Mouse (Mus musculus) midbrain, postnatal 0 days (tissue): ENCODE results near the gene Dlgap1. TPM values are rescaled to one million over a fixed set of nuclear protein-coding genes. Genes with fewer than 3 reads are reported as not detected.

Experiments used
- ATAC-seq: fragments of 200-750 bp; cut with Nextera tagmentation; 2 replicates; pipeline ENCODE4 v1.8.0; 2017; ENCODE audit warnings: moderate number of reproducible peaks, mild to moderate bottlenecking, moderate TSS enrichment, moderate library complexity; ENCODE audit not compliant: low FRiP score
- DNase-seq: peaks from one replicate; pipeline ENCODE4 v3.0.0-alpha.2; 2015; ENCODE audit warnings: low spot score
- H3K27ac ChIP-seq: fragments of 300-500 bp; sonication (generic); 2 replicates; pipeline ENCODE4 v1.5.1; 2014; ENCODE audit warnings: low read depth, mild to moderate bottlenecking, low read length, mixed read lengths
- H3K27me3 ChIP-seq: fragments of 300-500 bp; sonication (generic); 2 replicates; pipeline ENCODE4 v1.6.1; 2014; ENCODE audit warnings: low read length, control low read depth, mixed read lengths; ENCODE audit not compliant: insufficient read depth
- H3K36me3 ChIP-seq: fragments of 300-500 bp; sonication (generic); 2 replicates; pipeline ENCODE4 v1.6.1; 2014; ENCODE audit warnings: low read length, control low read depth, mixed read lengths; ENCODE audit not compliant: insufficient read depth
- H3K4me1 ChIP-seq: fragments of 300-500 bp; sonication (generic); 2 replicates; pipeline ENCODE4 v1.6.1; 2014; ENCODE audit warnings: mild to moderate bottlenecking, control low read depth, antibody characterized with exemption, low read length, mixed read lengths; ENCODE audit not compliant: insufficient read depth
- H3K4me2 ChIP-seq: fragments of 300-500 bp; sonication (generic); 2 replicates; pipeline ENCODE4 v1.6.1; 2014; ENCODE audit warnings: low read depth, mild to moderate bottlenecking, low read length, mixed read lengths; ENCODE audit not compliant: poor library complexity, severe bottlenecking
- H3K4me3 ChIP-seq: fragments of 300-500 bp; sonication (generic); 2 replicates; pipeline ENCODE4 v1.5.1; 2014; ENCODE audit warnings: low read depth, mild to moderate bottlenecking, low read length, moderate library complexity
- H3K9ac ChIP-seq: fragments of 300-500 bp; sonication (generic); replicated peaks from 2 replicates; pipeline ENCODE4 v1.6.1; 2014; ENCODE audit warnings: mild to moderate bottlenecking, low read length, moderate library complexity, mixed read lengths; ENCODE audit not compliant: poor library complexity, severe bottlenecking
- H3K9me3 ChIP-seq: fragments of 300-500 bp; sonication (generic); 2 replicates; pipeline ENCODE4 v1.6.1; 2016; ENCODE audit warnings: low read length, control low read depth
- CTCF ChIP-seq: IDR thresholded peaks from 2 replicates; pipeline ENCODE4 v1.5.1; 2016; ENCODE audit warnings: antibody characterized with exemption, mild to moderate bottlenecking
- WGBS: fragments of 180-500 bp; shearing (Covaris S2); extraction: QIAGEN DNeasy Blood & Tissue Kit; methylation state at CpG from one replicate; pipeline ENCODE4 v1.1.7; 2014; 5-methylcytosine and 5-hydroxymethylcytosine counted together
- polyA plus RNA-seq: library from polyadenylated mRNA; unstranded; fragments of >200 nt; fragmentation: Nextera tagmentation; extraction: Ambion mirVana; gene quantifications from 2 replicates; pipeline ENCODE4 v1.2.1, GENCODE M21; 2015
- total RNA-seq: library from RNA; depleted of rRNA; stranded (reverse); fragments of >200 nt; gene quantifications from 2 replicates; pipeline ENCODE4 v1.2.3, GENCODE M21; 2014

Dlgap1 gene
- total and polyA plus RNA-seq, 2 experiments from 2014 or later, result 34.9 to 84.8 TPM

DNA sequence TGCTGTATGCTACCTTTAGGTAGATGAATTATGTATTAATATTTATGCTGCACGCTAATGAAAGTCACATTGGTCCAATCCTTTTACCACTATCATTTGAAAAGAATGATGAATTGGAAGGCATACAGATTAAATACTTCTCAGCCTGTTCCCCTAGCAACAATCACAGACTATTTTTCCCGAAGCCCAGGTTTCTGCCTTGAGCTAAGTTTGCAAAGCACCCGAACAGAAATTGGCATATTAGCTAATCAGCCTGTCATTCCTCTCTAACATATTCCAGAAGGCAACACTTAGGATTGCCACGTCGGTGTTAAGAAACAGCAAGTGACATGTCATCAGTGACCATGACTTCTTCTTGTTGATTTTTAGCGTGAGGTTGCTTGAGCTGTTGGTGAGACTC, 619.8 kb downstream of the Dlgap1 start:
- Histone ChIP-seq H3K9me3 (no peaks in the 10 kb centered on the region), H3K4me2 (no peak overlapping the region), H3K4me3 (no peak overlapping the region), H3K36me3 (no peaks in the 10 kb centered on the region), H3K27me3 (no peaks in the 10 kb centered on the region), H3K9ac (no peak overlapping the region), H3K4me1 (peaks cover 6% of the 10 kb centered on the region; the same call in 1 of the 2 replicates), H3K27ac (no peak overlapping the region)
- ATAC-seq, result peak; percentile 10; the same call in 1 of the 2 replicates
- no peak for TF ChIP-seq CTCF
- 24% methylated on average over 6 of the region's 6 CpGs for WGBS
- DNase-seq, result no peak

DNA sequence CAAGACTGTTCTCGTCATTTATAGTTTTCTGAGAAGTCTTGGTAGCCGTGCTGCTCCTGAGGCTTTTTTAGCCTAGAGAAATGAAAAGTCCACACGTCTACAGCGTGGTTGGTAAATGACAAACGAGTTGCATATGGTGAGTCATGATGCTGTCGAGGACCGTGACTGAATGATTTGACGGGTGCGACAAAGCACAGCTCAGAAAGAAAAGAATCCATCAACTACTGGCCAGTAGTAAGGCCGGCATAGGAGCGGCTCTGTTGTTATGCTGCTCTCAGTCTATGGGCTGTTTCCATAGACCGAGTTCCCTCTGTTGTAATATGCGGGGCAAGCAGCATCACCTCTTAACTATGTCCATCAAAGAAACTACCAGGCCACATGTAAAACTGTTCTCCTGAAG, 620.3 kb downstream of the Dlgap1 start:
- TF ChIP-seq CTCF, result no peak
- peaks cover 6% of the 10 kb centered on the region; the same call in 1 of the 2 replicates for H3K4me1 ChIP-seq
- H3K9ac ChIP-seq, result no peak overlapping the region
- H3K27me3 ChIP-seq, result no peaks in the 10 kb centered on the region
- 0 out of 2 replicates have a peak overlapping the region, but pooled peaks have one; percentile 26 for H3K27ac ChIP-seq
- H3K4me2 ChIP-seq, result no peak overlapping the region
- H3K9me3 ChIP-seq, result no peaks in the 10 kb centered on the region
- no peak overlapping the region for H3K4me3 ChIP-seq
- ATAC-seq, result peak; percentile 43; the same call in 1 of the 2 replicates
- no peak for DNase-seq
- WGBS, result 31% methylated on average over 13 of the region's 13 CpGs
- no peaks in the 10 kb centered on the region for H3K36me3 ChIP-seq

DNA sequence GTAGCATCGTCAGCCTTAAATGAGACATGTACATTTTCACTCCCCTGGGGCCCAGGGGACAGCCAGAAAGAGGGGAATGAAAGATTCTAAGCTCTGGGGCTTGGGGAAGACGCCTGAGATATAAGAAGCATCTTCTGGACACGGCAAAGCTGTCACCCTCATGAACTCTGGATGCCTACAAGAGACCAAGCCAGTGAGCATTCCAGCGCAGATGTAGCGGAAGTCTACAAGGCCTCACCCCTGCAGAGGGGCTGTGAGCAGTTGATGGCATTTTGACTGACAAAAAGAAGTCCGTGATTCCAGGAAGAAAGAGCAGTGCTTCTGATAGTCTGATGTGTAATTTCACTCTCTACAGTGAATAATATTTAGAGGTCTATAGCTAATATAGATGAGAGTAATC, 621.6 kb downstream of the Dlgap1 start:
- H3K9ac ChIP-seq, result no peak overlapping the region
- DNase-seq, result no peak
- 48% methylated on average over 6 of the region's 6 CpGs for WGBS
- no peak for ATAC-seq
- peaks cover 6% of the 10 kb centered on the region; the same call in 1 of the 2 replicates for H3K4me1 ChIP-seq
- H3K27me3 ChIP-seq, result no peaks in the 10 kb centered on the region
- H3K36me3 ChIP-seq, result no peaks in the 10 kb centered on the region
- no peak for TF ChIP-seq CTCF
- H3K9me3 ChIP-seq, result no peaks in the 10 kb centered on the region
- no peak overlapping the region for H3K27ac ChIP-seq
- no peak overlapping the region for H3K4me3 ChIP-seq
- no peak overlapping the region for H3K4me2 ChIP-seq

DNA sequence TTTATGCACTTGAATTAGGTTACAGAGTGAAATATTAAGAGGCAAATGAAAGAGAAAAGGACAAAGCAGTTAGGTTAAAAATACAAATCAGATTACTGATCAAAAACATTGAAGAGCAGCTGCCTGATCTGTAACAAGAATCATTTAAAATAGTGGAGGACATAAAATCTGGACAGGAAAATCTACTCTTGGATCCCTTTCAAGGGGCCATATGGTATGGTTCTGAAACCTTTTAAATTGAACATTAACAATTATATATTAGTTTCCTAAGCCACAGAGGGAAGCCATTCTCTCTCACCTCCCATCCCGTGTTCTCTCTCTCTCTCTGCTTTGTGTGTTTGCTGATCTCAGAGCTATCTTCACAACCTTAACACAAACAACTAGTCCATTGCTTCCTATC, 625.4 kb downstream of the Dlgap1 start:
- Histone ChIP-seq H3K9me3 (no peaks in the 10 kb centered on the region), H3K27me3 (no peaks in the 10 kb centered on the region), H3K9ac (no peak overlapping the region), H3K4me2 (no peak overlapping the region), H3K36me3 (no peaks in the 10 kb centered on the region), H3K4me1 (peaks cover 3% of the 10 kb centered on the region; the same call in 1 of the 2 replicates), H3K4me3 (no peak overlapping the region), H3K27ac (no peak overlapping the region)
- no peak for TF ChIP-seq CTCF
- no peak for DNase-seq
- 81% methylated on average over 1 of the region's 1 CpGs for WGBS
- ATAC-seq, result no peak

DNA sequence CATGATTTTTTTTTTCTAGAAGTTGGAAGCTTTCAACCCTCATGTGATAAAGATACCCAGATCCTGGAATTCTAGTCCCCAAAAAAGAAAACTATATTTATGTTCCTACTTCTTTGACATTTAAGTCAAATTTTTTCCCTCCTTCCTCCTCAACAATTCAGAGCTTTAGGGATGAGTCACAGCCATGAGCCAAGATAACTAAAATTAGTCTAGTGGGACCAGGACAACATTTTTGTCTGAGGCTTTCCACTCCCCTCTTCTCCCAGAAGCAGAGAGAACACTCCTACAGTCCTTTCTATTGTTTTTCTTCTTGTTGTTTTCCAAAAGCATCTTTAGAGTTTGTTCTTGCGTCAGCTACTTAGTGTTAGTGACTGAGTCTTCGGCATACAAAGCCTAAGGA, 627.5 kb downstream of the Dlgap1 start:
- TF ChIP-seq CTCF, result no peak
- WGBS, result 97% methylated on average over 2 of the region's 2 CpGs
- no peak for ATAC-seq

DNA sequence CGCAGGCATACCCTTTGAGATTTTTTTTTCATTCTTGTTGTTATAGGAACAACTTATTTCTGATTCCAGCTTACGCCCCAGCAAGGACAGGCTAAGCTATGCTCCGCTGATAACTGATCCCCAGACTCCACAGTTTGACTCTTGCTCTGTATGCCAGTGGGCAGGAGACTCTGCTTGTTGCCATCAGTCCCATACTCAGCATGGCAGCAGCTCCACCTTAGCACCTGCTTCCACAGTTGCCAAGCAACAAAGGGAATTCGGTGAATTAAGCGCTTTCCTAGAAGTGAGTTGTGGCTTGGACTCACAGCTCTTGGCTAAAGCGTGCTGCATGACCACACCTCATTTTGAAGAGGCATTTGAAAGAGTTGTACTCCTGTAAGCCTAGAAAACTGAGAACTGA, 631.6 kb downstream of the Dlgap1 start:
- no peaks in the 10 kb centered on the region for H3K4me1 ChIP-seq
- ATAC-seq (no peak), DNase-seq (peak; percentile 40)
- H3K4me2 ChIP-seq, result no peak overlapping the region
- no peak overlapping the region for H3K4me3 ChIP-seq
- H3K27me3 ChIP-seq, result no peaks in the 10 kb centered on the region
- no peak overlapping the region for H3K27ac ChIP-seq
- 71% methylated on average over 6 of the region's 6 CpGs for WGBS
- no peak for TF ChIP-seq CTCF
- H3K36me3 ChIP-seq, result no peaks in the 10 kb centered on the region
- no peaks in the 10 kb centered on the region for H3K9me3 ChIP-seq
- no peak overlapping the region for H3K9ac ChIP-seq

More for the DNA sequence above, 627.5 kb downstream of the Dlgap1 start:
- H3K36me3 ChIP-seq, result no peaks in the 10 kb centered on the region
- no peaks in the 10 kb centered on the region for H3K27me3 ChIP-seq
- H3K4me3 ChIP-seq, result no peak overlapping the region
- no peak overlapping the region for H3K27ac ChIP-seq
- no peak for DNase-seq
- no peak overlapping the region for H3K9ac ChIP-seq
- no peak overlapping the region for H3K4me2 ChIP-seq
- H3K9me3 ChIP-seq, result no peaks in the 10 kb centered on the region
- no peaks in the 10 kb centered on the region for H3K4me1 ChIP-seq
